Mouse (Mus musculus): ENCODE data around the gene Fbxo9.

DNA sequence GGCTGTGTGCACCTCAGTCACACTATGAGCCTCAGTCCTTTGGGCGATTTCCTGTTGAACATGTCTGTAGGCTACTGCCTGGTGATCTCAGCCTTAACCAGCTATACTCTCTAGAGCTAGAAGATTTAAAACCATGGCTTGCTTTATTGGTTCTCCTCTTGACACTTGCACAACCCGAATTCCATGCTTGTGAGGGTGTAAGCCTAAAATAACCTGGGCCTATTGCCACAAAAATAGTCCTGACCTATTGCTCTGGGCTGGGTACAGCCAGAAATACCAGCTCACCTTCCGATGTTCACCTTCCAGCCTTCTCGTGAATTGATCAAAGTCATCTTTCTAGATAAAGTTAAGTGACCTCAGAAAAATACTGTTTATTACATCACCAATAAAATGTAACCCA lies 30.6 kb upstream of the Fbxo9 start:
- TF ChIP-seq POLR2A (IDR thresholded peaks at IDR 0.05; ENCODE audit: low read depth, low read length), result no peak
- TF ChIP-seq E2F4 (IDR thresholded peaks at IDR 0.05; ENCODE audit: insufficient replicate concordance, low read depth, low read length), result no peak
- TF ChIP-seq CHD1 (IDR thresholded peaks at IDR 0.05; ENCODE audit: low read depth, low read length), result no peak
- no peak for TF ChIP-seq NELFE (IDR thresholded peaks at IDR 0.05; ENCODE audit: low read depth, low read length)

All from CH12.LX (cell line).